Mouse (Mus musculus): ENCODE measurements around the gene Bysl. TPM values are rescaled to one million over a fixed set of nuclear protein-coding genes. Genes with fewer than 3 reads are reported as not detected.

Gene Bysl
- polyA plus RNA-seq, 1 experiment from 2014 or later = 30.8 TPM

- H3K4me3 ChIP-seq (ENCODE audit: low read depth, low read length) = no peak overlapping the region
- H3K9me3 ChIP-seq (ENCODE audit: control insufficient read depth, low read length) = no peaks in the 10 kb centered on the region
- H3K27ac ChIP-seq (ENCODE audit: low read depth, low read length) = no peak overlapping the region
- H3K4me1 ChIP-seq (replicated peaks; ENCODE audit: control insufficient read depth, insufficient read depth, low read length) = no peaks in the 10 kb centered on the region
- no peaks in the 10 kb centered on the region for H3K36me3 ChIP-seq (ENCODE audit: control insufficient read depth, insufficient read depth, low read length)
- no peak for ATAC-seq (ENCODE audit: low FRiP score)
- no peaks in the 10 kb centered on the region for H3K27me3 ChIP-seq (ENCODE audit: control insufficient read depth, insufficient read depth, low read length)
- no peak overlapping the region for H3K4me2 ChIP-seq (replicated peaks; ENCODE audit: low read depth, low read length)
- no peak for DNase-seq (ENCODE audit: low spot score)
- H3K9ac ChIP-seq (ENCODE audit: low read depth, low read length) = no peak overlapping the region
Observed at GRCm38 (mm10) chr17:47552994-47553393, 58.3 kb downstream of the Bysl start.

GRCm38 (mm10) chr17:47551049-47551448, 60.2 kb downstream of the Bysl start:
- H3K4me3 ChIP-seq (ENCODE audit: low read depth, low read length) = no peak overlapping the region
- no peak for DNase-seq (ENCODE audit: low spot score)
- no peak overlapping the region for H3K9ac ChIP-seq (ENCODE audit: low read depth, low read length)
- H3K4me1 ChIP-seq (replicated peaks; ENCODE audit: control insufficient read depth, insufficient read depth, low read length) = no peaks in the 10 kb centered on the region
- WGBS = 86% methylated on average over 7 of the region's 7 CpGs
- H3K36me3 ChIP-seq (ENCODE audit: control insufficient read depth, insufficient read depth, low read length) = no peaks in the 10 kb centered on the region
- no peak for ATAC-seq (ENCODE audit: low FRiP score)
- H3K27ac ChIP-seq (ENCODE audit: low read depth, low read length) = no peak overlapping the region
- no peak overlapping the region for H3K4me2 ChIP-seq (replicated peaks; ENCODE audit: low read depth, low read length)
- H3K27me3 ChIP-seq (ENCODE audit: control insufficient read depth, insufficient read depth, low read length) = no peaks in the 10 kb centered on the region
- no peaks in the 10 kb centered on the region for H3K9me3 ChIP-seq (ENCODE audit: control insufficient read depth, low read length)

Other genes starting within 250 kb of the Bysl start
- gene Mrps10, start 242.6 kb downstream of the Bysl start, polyA plus RNA-seq (2014; fragmentation: Nextera tagmentation; extraction: Ambion mirVana) = 71.5 and 73.6 TPM in 2 replicates
- gene Guca1b, start 226.1 kb downstream of the Bysl start, polyA plus RNA-seq (2014; fragmentation: Nextera tagmentation; extraction: Ambion mirVana) = 0.31 and 0.35 TPM in 2 replicates
- gene Guca1a, start 210.9 kb downstream of the Bysl start, polyA plus RNA-seq (2014; fragmentation: Nextera tagmentation; extraction: Ambion mirVana) = 1.2 and 1.3 TPM in 2 replicates
- 0.40 and 0.49 TPM in 2 replicates for gene AI661453, start 174.9 kb downstream of the Bysl start, polyA plus RNA-seq (2014; fragmentation: Nextera tagmentation; extraction: Ambion mirVana)
- gene 1700001C19Rik, start 174.1 kb downstream of the Bysl start, polyA plus RNA-seq (2014; fragmentation: Nextera tagmentation; extraction: Ambion mirVana) = 0.42 and 0.68 TPM in 2 replicates
- 26.5 and 28.7 TPM in 2 replicates for gene Taf8, start 109.2 kb downstream of the Bysl start, polyA plus RNA-seq (2014; fragmentation: Nextera tagmentation; extraction: Ambion mirVana)
- gene Ccnd3, start 106.4 kb downstream of the Bysl start, polyA plus RNA-seq (2014; fragmentation: Nextera tagmentation; extraction: Ambion mirVana) = 190 and 195 TPM in 2 replicates
- 44.6 and 44.8 TPM in 2 replicates for gene Med20, start 90 bp upstream of the Bysl start, polyA plus RNA-seq (2014; fragmentation: Nextera tagmentation; extraction: Ambion mirVana)
- 1.3 and 1.7 TPM in 2 replicates for gene Gm20517, start 97 bp upstream of the Bysl start, polyA plus RNA-seq (2014; fragmentation: Nextera tagmentation; extraction: Ambion mirVana)
- gene Usp49, start 19.2 kb upstream of the Bysl start, polyA plus RNA-seq (2014; fragmentation: Nextera tagmentation; extraction: Ambion mirVana) = 8.7 and 9.1 TPM in 2 replicates
- 370 and 375 TPM in 2 replicates for gene Tomm6, start 76.9 kb upstream of the Bysl start, polyA plus RNA-seq (2014; fragmentation: Nextera tagmentation; extraction: Ambion mirVana)
- 7.9 and 8.6 TPM in 2 replicates for gene Frs3, start 77.5 kb upstream of the Bysl start, polyA plus RNA-seq (2014; fragmentation: Nextera tagmentation; extraction: Ambion mirVana)
- 1.4 and 2.1 TPM in 2 replicates for gene Gm21981, start 83.0 kb upstream of the Bysl start, polyA plus RNA-seq (2014; fragmentation: Nextera tagmentation; extraction: Ambion mirVana)
- 0.32 and 1.8 TPM in 2 replicates for gene Prickle4, start 83.2 kb upstream of the Bysl start, polyA plus RNA-seq (2014; fragmentation: Nextera tagmentation; extraction: Ambion mirVana)
- not detected in 2 replicates for gene Pgc, start 115.3 kb upstream of the Bysl start, polyA plus RNA-seq (2014; fragmentation: Nextera tagmentation; extraction: Ambion mirVana)
- gene Tfeb, start 125.5 kb upstream of the Bysl start, polyA plus RNA-seq (2014; fragmentation: Nextera tagmentation; extraction: Ambion mirVana) = 2.5 TPM in 2 replicates
- gene Mdfi, start 223.2 kb upstream of the Bysl start, polyA plus RNA-seq (2014; fragmentation: Nextera tagmentation; extraction: Ambion mirVana) = 39.0 and 40.5 TPM in 2 replicates